Mouse (Mus musculus): Measurements from ENCODE around the gene H13. TPM values are rescaled to one million over a fixed set of nuclear protein-coding genes. Genes with fewer than 3 reads are reported as not detected.

Gene H13
- polyA plus RNA-seq, 1 experiment from 2014 or later, result 45.2 TPM

DNA sequence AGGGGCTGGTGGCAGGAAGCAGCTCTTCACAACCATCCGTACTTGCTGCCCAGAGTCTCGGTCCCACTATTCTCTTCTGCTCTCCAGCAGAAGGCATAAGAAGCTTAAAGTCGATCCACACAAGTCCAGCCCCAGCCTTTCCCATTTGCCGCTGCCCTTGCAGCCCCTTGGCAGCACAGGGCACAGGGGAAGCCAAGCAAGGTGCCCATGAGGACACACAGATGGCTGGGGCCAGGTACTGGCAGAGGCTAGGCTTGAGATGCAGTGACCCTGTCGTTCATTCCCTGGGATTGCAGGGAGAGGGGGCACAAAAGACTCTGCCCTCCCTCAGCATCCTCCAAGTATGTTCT is 35.0 kb downstream of the H13 start:
- no peak overlapping the region for H3K4me2 ChIP-seq
- no peak overlapping the region for H3K4me3 ChIP-seq (replicated peaks)
- no peaks in the 10 kb centered on the region for H3K27me3 ChIP-seq
- ATAC-seq (ENCODE audit: insufficient read depth), result no peak
- peaks cover 73% of the 10 kb centered on the region for H3K36me3 ChIP-seq (replicated peaks)
- no peaks in the 10 kb centered on the region for H3K9me3 ChIP-seq (replicated peaks)
- peaks cover 18% of the 10 kb centered on the region for H3K4me1 ChIP-seq (replicated peaks)
- no peak overlapping the region for H3K27ac ChIP-seq (replicated peaks)
- WGBS (ENCODE audit: insufficient replicate concordance), result 79% methylated on average over 5 of the region's 5 CpGs
- no peak overlapping the region for H3K9ac ChIP-seq

DNA sequence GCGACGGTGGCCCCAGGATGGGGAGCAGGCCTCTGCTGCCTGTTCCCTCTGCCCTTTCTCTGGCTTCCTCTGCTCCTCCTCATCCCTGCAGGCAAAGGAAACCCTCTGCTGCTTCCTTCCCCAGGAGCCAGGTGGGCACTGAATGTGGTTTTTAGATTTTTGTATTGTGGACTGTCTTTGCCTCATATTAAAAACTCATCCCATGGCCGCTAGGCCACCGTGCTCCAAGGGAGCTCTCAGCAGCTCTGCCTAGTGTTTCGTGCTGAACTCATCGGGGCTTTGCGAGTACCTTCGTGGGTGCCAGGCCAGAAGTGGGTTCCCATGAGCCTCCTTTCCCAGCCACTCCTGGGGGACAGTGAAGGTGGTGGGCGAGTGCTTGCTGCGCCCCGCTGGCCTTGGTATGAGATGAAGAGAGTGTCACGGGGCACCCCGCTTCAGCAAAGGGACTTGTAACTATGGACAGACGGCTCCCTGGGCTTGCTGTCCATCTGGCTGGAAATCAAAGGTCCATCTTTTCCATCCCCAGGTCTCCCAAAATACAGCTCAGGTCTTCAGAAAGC is 35.6 kb downstream of the H13 start:
- no peak for ATAC-seq (ENCODE audit: insufficient read depth)
- no peak overlapping the region for H3K27ac ChIP-seq (replicated peaks)
- H3K9me3 ChIP-seq (replicated peaks), result no peaks in the 10 kb centered on the region
- H3K4me1 ChIP-seq (replicated peaks), result peaks cover 18% of the 10 kb centered on the region
- no peak overlapping the region for H3K9ac ChIP-seq
- no peak overlapping the region for H3K4me3 ChIP-seq (replicated peaks)
- H3K27me3 ChIP-seq, result no peaks in the 10 kb centered on the region
- H3K4me2 ChIP-seq, result no peak overlapping the region
- H3K36me3 ChIP-seq (replicated peaks), result peaks cover 67% of the 10 kb centered on the region
- 77% methylated on average over 14 of the region's 14 CpGs for WGBS (ENCODE audit: insufficient replicate concordance)

GRCm38 (mm10) chr2:152705993-152706571 is 36.8 kb downstream of the H13 start:
- no peak overlapping the region for H3K27ac ChIP-seq (replicated peaks)
- 88% methylated on average over 22 of the region's 22 CpGs for WGBS (ENCODE audit: insufficient replicate concordance)
- H3K36me3 ChIP-seq (replicated peaks), result peaks cover 55% of the 10 kb centered on the region
- H3K4me1 ChIP-seq (replicated peaks), result peaks cover 21% of the 10 kb centered on the region
- H3K9me3 ChIP-seq (replicated peaks), result no peaks in the 10 kb centered on the region
- no peak overlapping the region for H3K4me2 ChIP-seq
- no peaks in the 10 kb centered on the region for H3K27me3 ChIP-seq
- H3K4me3 ChIP-seq (replicated peaks), result no peak overlapping the region
- no peak for ATAC-seq (ENCODE audit: insufficient read depth)
- no peak overlapping the region for H3K9ac ChIP-seq

DNA sequence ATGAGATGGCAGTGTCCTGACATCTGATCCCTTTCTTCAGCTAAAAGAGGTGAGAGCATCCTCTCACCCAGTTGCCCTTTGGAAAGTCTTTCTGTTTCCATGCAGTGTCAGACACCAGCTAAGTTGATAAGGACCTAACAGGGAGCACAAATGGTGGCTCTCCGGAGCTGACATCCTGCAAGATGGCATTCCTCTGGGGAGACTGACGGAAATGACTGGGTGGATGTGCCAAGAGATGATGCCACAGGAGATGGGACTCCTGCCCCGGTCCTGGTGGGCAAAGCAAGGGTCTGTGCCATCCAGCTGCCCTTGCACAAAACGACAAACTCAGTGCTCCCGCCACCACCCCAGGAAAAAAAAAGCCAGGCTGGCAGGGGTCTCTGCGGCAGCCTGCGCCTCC is 37.9 kb downstream of the H13 start:
- Histone ChIP-seq H3K4me1 (replicated peaks) (peaks cover 21% of the 10 kb centered on the region), H3K9me3 (replicated peaks) (no peaks in the 10 kb centered on the region), H3K27ac (replicated peaks) (peak overlapping the region; percentile 51; the same call in 1 of the 2 replicates), H3K27me3 (no peaks in the 10 kb centered on the region), H3K9ac (peak overlapping the region; percentile 44; the same call in 1 of the 2 replicates), H3K4me2 (peak overlapping the region; percentile 59), H3K4me3 (replicated peaks) (peak overlapping the region; percentile 42), H3K36me3 (replicated peaks) (peaks cover 45% of the 10 kb centered on the region)
- WGBS (ENCODE audit: insufficient replicate concordance), result 48% methylated on average over 7 of the region's 7 CpGs
- ATAC-seq (ENCODE audit: insufficient read depth), result no peak

- peak; percentile 83 for ATAC-seq (ENCODE audit: insufficient read depth)
- H3K4me3 ChIP-seq (replicated peaks), result peak overlapping the region; percentile 42
- H3K4me2 ChIP-seq, result peak overlapping the region; percentile 59
- H3K27me3 ChIP-seq, result no peaks in the 10 kb centered on the region
- no peaks in the 10 kb centered on the region for H3K9me3 ChIP-seq (replicated peaks)
- 24% methylated on average over 31 of the region's 31 CpGs for WGBS (ENCODE audit: insufficient replicate concordance)
- H3K4me1 ChIP-seq (replicated peaks), result peaks cover 21% of the 10 kb centered on the region
- peaks cover 40% of the 10 kb centered on the region for H3K36me3 ChIP-seq (replicated peaks)
- H3K9ac ChIP-seq, result peak overlapping the region; percentile 44; the same call in 1 of the 2 replicates
- H3K27ac ChIP-seq (replicated peaks), result peak overlapping the region; percentile 51; the same call in 1 of the 2 replicates
These were observed 38.4 kb downstream of the H13 start for GRCm38 (mm10) chr2:152707627-152708026.

DNA sequence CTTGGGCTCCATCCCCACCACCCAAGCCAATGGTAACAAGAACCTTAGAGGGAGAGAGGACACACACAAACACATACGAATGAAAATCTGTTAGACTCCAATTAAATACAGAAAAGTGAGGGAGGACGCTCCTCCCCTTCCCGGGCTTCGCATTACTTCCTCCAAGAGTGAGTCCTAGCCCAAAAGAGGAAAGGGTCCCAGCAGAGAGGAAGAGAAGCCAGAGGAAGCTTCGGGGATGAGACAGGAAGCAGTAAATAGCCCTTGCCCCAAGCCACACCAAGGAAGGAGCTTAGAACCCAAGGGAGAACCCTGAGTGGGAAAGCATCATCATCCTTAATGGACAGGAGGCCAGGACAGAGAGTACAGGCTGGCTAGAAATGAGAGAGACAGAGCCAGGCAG is 39.8 kb downstream of the H13 start:
- no peak overlapping the region for H3K27ac ChIP-seq (replicated peaks)
- peaks cover 21% of the 10 kb centered on the region for H3K4me1 ChIP-seq (replicated peaks)
- H3K27me3 ChIP-seq, result no peaks in the 10 kb centered on the region
- no peak for ATAC-seq (ENCODE audit: insufficient read depth)
- no peak overlapping the region for H3K9ac ChIP-seq
- no peak overlapping the region for H3K4me2 ChIP-seq
- H3K36me3 ChIP-seq (replicated peaks), result peaks cover 27% of the 10 kb centered on the region
- WGBS (ENCODE audit: insufficient replicate concordance), result 45% methylated on average over 5 of the region's 5 CpGs
- H3K4me3 ChIP-seq (replicated peaks), result no peak overlapping the region
- H3K9me3 ChIP-seq (replicated peaks), result no peaks in the 10 kb centered on the region

DNA sequence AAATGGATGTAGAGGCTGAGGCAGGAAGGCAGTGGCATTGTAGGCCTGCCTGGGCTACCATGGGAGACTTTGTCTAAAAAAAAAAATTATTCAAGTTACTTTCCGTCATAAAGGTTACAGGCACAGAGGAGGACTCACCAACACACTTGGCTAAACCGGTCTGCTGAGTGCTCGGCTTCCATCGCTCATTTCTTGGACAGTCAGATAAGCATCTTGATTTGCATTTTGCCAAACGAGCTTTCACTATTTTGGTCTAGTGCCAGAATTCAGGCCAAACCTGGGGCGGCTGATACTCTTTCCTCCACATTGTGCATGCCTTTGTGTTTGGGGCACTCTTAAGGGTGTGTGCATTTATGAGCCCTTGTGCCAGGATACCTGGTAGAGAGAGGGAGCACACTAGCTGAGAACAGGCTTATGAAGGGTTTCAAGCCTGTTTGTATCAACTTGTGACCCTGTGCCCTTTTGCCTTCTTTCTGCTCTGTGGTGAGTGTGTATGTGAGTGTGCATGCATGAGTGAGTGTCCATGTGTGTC is 47.0 kb downstream of the H13 start:
- H3K36me3 ChIP-seq (replicated peaks), result no peaks in the 10 kb centered on the region
- H3K9ac ChIP-seq, result no peak overlapping the region
- H3K27ac ChIP-seq (replicated peaks), result no peak overlapping the region
- no peak overlapping the region for H3K4me3 ChIP-seq (replicated peaks)
- H3K9me3 ChIP-seq (replicated peaks), result no peaks in the 10 kb centered on the region
- 57% methylated on average over 6 of the region's 6 CpGs for WGBS (ENCODE audit: insufficient replicate concordance)
- no peaks in the 10 kb centered on the region for H3K27me3 ChIP-seq
- no peak overlapping the region for H3K4me2 ChIP-seq
- H3K4me1 ChIP-seq (replicated peaks), result no peaks in the 10 kb centered on the region
- no peak for ATAC-seq (ENCODE audit: insufficient read depth)

- ATAC-seq (ENCODE audit: insufficient read depth), result no peak
- 69% methylated on average over 11 of the region's 11 CpGs for WGBS (ENCODE audit: insufficient replicate concordance)
- H3K9me3 ChIP-seq (replicated peaks), result no peaks in the 10 kb centered on the region
- peaks cover 7% of the 10 kb centered on the region for H3K27me3 ChIP-seq
- no peak overlapping the region for H3K4me3 ChIP-seq (replicated peaks)
- no peak overlapping the region for H3K27ac ChIP-seq (replicated peaks)
- no peaks in the 10 kb centered on the region for H3K36me3 ChIP-seq (replicated peaks)
- H3K4me2 ChIP-seq, result no peak overlapping the region
- no peaks in the 10 kb centered on the region for H3K4me1 ChIP-seq (replicated peaks)
- no peak overlapping the region for H3K9ac ChIP-seq
These were observed 48.4 kb downstream of the H13 start for GRCm38 (mm10) chr2:152717652-152718051.

GRCm38 (mm10) chr2:152718076-152718475 is 48.8 kb downstream of the H13 start:
- H3K4me3 ChIP-seq (replicated peaks), result no peak overlapping the region
- no peaks in the 10 kb centered on the region for H3K36me3 ChIP-seq (replicated peaks)
- H3K27ac ChIP-seq (replicated peaks), result no peak overlapping the region
- H3K9ac ChIP-seq, result no peak overlapping the region
- peaks cover 11% of the 10 kb centered on the region for H3K27me3 ChIP-seq
- H3K4me1 ChIP-seq (replicated peaks), result no peaks in the 10 kb centered on the region
- ATAC-seq (ENCODE audit: insufficient read depth), result no peak
- H3K4me2 ChIP-seq, result no peak overlapping the region
- 62% methylated on average over 6 of the region's 6 CpGs for whole genome bisulfite sequencing (ENCODE audit: insufficient replicate concordance)
- no peaks in the 10 kb centered on the region for H3K9me3 ChIP-seq (replicated peaks)

DNA sequence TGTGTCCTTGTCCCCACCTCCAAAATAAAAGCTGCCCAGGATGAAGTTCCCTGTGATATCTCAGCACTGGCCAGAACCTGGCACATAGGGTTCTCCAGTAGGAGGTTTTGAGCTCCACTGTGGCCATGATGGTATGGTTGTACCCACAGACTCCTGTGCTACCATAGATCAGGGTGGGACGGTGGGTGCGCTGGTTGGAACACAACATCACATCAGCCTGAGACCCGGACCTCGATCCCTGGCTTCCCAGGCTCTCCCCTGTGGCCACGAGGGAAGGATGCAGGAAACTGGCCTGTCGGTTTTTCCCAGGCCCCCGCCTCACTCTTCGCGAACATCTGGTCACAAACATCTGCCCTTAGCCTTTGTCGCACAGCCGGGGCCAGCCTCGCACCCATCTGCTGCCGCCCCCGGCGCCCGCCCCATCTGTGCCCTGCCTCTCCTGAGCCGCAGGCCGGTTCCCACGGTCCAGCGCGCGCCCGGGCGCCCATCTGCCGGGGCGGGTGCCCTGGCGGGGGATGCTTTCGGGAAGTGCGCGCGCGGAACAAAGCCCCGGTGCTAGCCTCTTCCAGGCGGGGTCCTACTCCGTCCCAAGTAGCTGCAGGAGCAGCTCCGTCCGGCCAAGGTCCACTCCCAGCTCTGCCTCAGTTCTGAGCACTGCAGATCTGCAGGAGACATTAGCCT is 54.5 kb downstream of the H13 start:
- no peak for ATAC-seq (ENCODE audit: insufficient read depth)
- 5% methylated on average over 37 of the region's 37 CpGs for WGBS (ENCODE audit: insufficient replicate concordance)
- H3K9me3 ChIP-seq (replicated peaks), result no peaks in the 10 kb centered on the region
- H3K9ac ChIP-seq, result no peak overlapping the region
- no peak overlapping the region for H3K27ac ChIP-seq (replicated peaks)
- peaks cover 46% of the 10 kb centered on the region for H3K27me3 ChIP-seq
- H3K4me3 ChIP-seq (replicated peaks), result peak overlapping the region; percentile 22
- no peaks in the 10 kb centered on the region for H3K36me3 ChIP-seq (replicated peaks)
- peak overlapping the region; percentile 53 for H3K4me2 ChIP-seq
- peaks cover 28% of the 10 kb centered on the region for H3K4me1 ChIP-seq (replicated peaks)

GRCm38 (mm10) chr2:152724332-152724723 is 55.1 kb downstream of the H13 start:
- H3K4me1 ChIP-seq (replicated peaks), result peaks cover 34% of the 10 kb centered on the region
- ATAC-seq (ENCODE audit: insufficient read depth), result no peak
- H3K27ac ChIP-seq (replicated peaks), result no peak overlapping the region
- H3K36me3 ChIP-seq (replicated peaks), result no peaks in the 10 kb centered on the region
- no peak overlapping the region for H3K4me3 ChIP-seq (replicated peaks)
- no peaks in the 10 kb centered on the region for H3K9me3 ChIP-seq (replicated peaks)
- no peak overlapping the region for H3K9ac ChIP-seq
- WGBS (ENCODE audit: insufficient replicate concordance), result 46% methylated on average over 3 of the region's 3 CpGs
- peaks cover 46% of the 10 kb centered on the region for H3K27me3 ChIP-seq
- peak overlapping the region; percentile 53; the same call in 1 of the 2 replicates for H3K4me2 ChIP-seq

All from liver, embryonic 15.5 days (tissue).